Mouse (Mus musculus) embryonic fibroblast, embryonic 13.5 days (primary cell): ENCODE measurements around the gene 1700069L16Rik.

Source experiments
- CTCF ChIP-seq: IDR thresholded peaks from 2 replicates; pipeline ENCODE4 v1.5.1; 2011; ENCODE audit warnings: mild to moderate bottlenecking, control low read depth, low read length, moderate library complexity, borderline replicate concordance; ENCODE audit not compliant: insufficient read depth
- POLR2A ChIP-seq: IDR thresholded peaks from 2 replicates; pipeline ENCODE4 v1.6.1; 2011; ENCODE audit warnings: low read depth, mild to moderate bottlenecking, control low read depth, low read length, moderate library complexity

DNA sequence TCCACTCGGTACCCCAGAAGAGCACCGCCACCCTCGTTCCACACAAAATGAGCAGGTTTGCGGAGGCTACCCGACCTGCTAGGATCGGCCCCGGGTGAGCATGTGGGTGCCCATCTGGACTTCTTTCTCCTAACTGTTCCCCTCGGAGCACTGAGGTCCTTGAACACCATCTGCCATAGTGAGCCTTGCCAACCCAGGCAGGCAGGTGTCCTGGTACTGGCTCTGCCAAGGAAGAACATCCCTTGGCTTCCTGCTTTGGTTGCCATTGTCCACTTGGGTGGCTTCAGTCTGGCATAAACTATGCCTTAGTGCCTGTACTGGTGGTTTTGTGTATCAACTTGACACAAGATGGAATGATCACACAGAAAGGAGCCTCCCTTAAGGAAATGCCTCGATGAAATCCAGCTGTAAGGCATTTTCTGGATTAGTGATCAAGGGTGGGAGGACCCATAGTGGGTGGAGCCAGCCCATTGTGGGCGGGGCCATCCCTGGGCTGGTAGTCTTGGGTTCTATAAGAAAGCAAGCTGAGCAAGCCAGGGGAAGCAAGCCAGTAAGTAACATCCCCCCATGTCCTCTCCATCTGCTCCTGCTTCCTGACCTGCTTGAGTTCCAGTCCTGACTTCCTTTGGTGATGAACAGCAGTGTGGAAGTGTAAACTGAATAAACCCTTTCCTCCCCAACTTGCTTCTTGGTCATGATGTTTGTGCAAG, 45.7 kb downstream of the 1700069L16Rik start:
- TF ChIP-seq CTCF, result no peak
- no peak for TF ChIP-seq POLR2A
